Mouse (Mus musculus) T-helper 17 cell (primary cell): ENCODE data around the gene Anapc15-ps.

Source experiments
- in situ Hi-C, 2 experiments: fragments of 300-600 bp; cut with MboI, MseI; formaldehyde crosslinking; loops; 1 replicate in 1 of 2; 2 replicates in 1 of 2; pipeline ENCODE4 v1.15.1; 2025; ENCODE audit warnings: high pct_unique_total_duplicates in 2 of 2

Anapc15-ps gene

GRCm38 (mm10) chr10:95669872-95670271 lies 3.4 kb downstream of the Anapc15-ps start:
- in situ Hi-C loops: no loop called here

GRCm38 (mm10) chr10:95669034-95669433 lies 4.2 kb downstream of the Anapc15-ps start:
- in situ Hi-C loops: no loop called here

GRCm38 (mm10) chr10:95667371-95668030 lies 5.8 kb downstream of the Anapc15-ps start:
- in situ Hi-C loops: no loop called here

GRCm38 (mm10) chr10:95666791-95667190 lies 6.5 kb downstream of the Anapc15-ps start:
- in situ Hi-C loops: no loop called here

GRCm38 (mm10) chr10:95665426-95665990 lies 7.7 kb downstream of the Anapc15-ps start:
- in situ Hi-C loops: no loop called here

GRCm38 (mm10) chr10:95664613-95665012 lies 8.6 kb downstream of the Anapc15-ps start:
- in situ Hi-C loops: no loop called here

GRCm38 (mm10) chr10:95660356-95660755 lies 12.9 kb downstream of the Anapc15-ps start:
- in situ Hi-C loops: no loop called here

GRCm38 (mm10) chr10:95659471-95660150 lies 13.6 kb downstream of the Anapc15-ps start:
- in situ Hi-C loops: no loop called here

GRCm38 (mm10) chr10:95658836-95659343 lies 14.4 kb downstream of the Anapc15-ps start:
- in situ Hi-C loops: no loop called here

GRCm38 (mm10) chr10:95656236-95657225 lies 16.7 kb downstream of the Anapc15-ps start:
- in situ Hi-C loops: no loop called here

GRCm38 (mm10) chr10:95652131-95652530 lies 21.1 kb downstream of the Anapc15-ps start:
- in situ Hi-C loops: no loop called here

GRCm38 (mm10) chr10:95648326-95648888 lies 24.8 kb downstream of the Anapc15-ps start:
- in situ Hi-C loops: no loop called here

GRCm38 (mm10) chr10:95647128-95647527 lies 26.1 kb downstream of the Anapc15-ps start:
- in situ Hi-C loops: no loop called here

GRCm38 (mm10) chr10:95646576-95646975 lies 26.7 kb downstream of the Anapc15-ps start:
- in situ Hi-C loops: no loop called here

- in situ Hi-C loops: no loop called here
These were observed 29.4 kb downstream of the Anapc15-ps start for GRCm38 (mm10) chr10:95643696-95644360.

- in situ Hi-C loops: no loop called here
These were observed 30.2 kb downstream of the Anapc15-ps start for GRCm38 (mm10) chr10:95643042-95643441.

- in situ Hi-C loops: no loop called here
These were observed 31.9 kb downstream of the Anapc15-ps start for GRCm38 (mm10) chr10:95641335-95641734.

- in situ Hi-C loops: no loop called here
These were observed 33.8 kb downstream of the Anapc15-ps start for GRCm38 (mm10) chr10:95639429-95639828.

- in situ Hi-C loops: no loop called here
These were observed 38.5 kb downstream of the Anapc15-ps start for GRCm38 (mm10) chr10:95634751-95635150.

GRCm38 (mm10) chr10:95634261-95634660 lies 39.0 kb downstream of the Anapc15-ps start:
- in situ Hi-C loops: no loop called here
